Mouse (Mus musculus) megakaryocyte, embryonic 14.5 days (primary cell): ENCODE results near the gene Anxa11. TPM values are rescaled to one million over a fixed set of nuclear protein-coding genes. Genes with fewer than 3 reads are reported as not detected.
A peak's percentile ranks its signal among the peaks of the same experiment; 100 is the strongest.
"Not testable (repeated sequence)": the region's sequence is repeated elsewhere in the genome, so short reads cannot be mapped to it uniquely, and the experiment has no call there.

ENCODE experiments used
- H3K27me3 ChIP-seq: replicated peaks from 2 replicates; pipeline ENCODE3; 2012; ENCODE audit warnings: inconsistent platforms
- H3K36me3 ChIP-seq: replicated peaks from 2 replicates; pipeline ENCODE3; 2012; ENCODE audit warnings: low read length, inconsistent platforms, mixed read lengths
- H3K4me1 ChIP-seq: 2 replicates; pipeline ENCODE4 v1.6.1; 2012; ENCODE audit warnings: inconsistent platforms
- H3K4me3 ChIP-seq: replicated peaks from 2 replicates; pipeline ENCODE3; 2012; ENCODE audit warnings: moderate library complexity, mild to moderate bottlenecking, inconsistent platforms
- H3K9me3 ChIP-seq: 2 replicates; pipeline ENCODE4 v1.6.1; 2012; ENCODE audit warnings: inconsistent platforms
- FLI1 ChIP-seq: IDR thresholded peaks from 2 replicates; pipeline ENCODE4 v1.6.1; 2012; ENCODE audit warnings: low read length, inconsistent platforms, mixed read lengths
- GATA1 ChIP-seq: IDR thresholded peaks from 3 replicates; pipeline ENCODE4 v1.6.1; 2012; ENCODE audit warnings: mixed read lengths, low read length, inconsistent platforms, borderline replicate concordance
- polyA plus RNA-seq: library from polyadenylated mRNA; stranded (reverse); fragments of >175 nt; gene quantifications from 2 replicates; pipeline ENCODE4 v1.2.3, GENCODE M21; 2012; ENCODE audit warnings: low replicate concordance; ENCODE audit not compliant: insufficient read depth

Anxa11 gene
- polyA plus RNA-seq, 1 experiment: 67.6 TPM

DNA sequence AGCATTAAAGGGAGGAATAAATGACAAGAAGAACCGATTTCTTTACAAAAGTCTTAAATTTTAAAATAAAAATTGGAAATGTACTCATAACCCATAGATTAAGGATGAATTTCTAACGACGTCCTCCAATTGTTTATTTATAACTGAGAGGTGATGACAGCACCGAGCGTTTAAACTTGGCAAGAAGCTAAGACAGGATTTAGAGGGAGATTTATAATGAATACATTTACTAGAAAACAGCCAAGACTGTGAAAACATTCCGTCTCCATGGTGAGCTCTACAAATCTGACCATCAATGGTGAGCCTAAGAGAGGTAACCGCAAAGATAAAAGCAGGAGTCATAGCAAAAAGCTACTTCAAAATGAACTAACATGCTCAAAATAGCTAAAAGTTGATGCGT is 3.5 kb upstream of the Anxa11 start:
- peaks cover 4% of the 10 kb centered on the region; the same call in 1 of the 2 replicates for H3K9me3 ChIP-seq
- no peak for TF ChIP-seq FLI1
- TF ChIP-seq GATA1: no peak

DNA sequence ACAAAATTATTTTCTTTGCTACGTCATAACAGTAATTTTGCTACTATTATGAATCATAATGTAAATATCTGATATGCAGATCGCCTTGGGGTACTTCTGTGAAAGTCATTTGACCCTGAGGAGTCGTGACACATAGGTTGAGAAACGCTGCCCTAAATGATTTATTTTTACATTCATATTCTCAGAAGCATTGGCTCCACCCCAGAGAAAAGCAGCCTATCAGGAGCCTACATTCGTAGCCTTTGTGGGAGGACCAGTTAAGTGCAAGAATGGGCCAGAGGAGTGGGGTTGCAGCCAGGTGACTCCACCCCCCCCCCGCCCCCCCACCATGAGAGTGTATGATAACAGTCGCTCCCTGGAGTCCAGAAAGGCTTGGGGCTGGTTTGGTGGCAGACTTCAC is 2.2 kb upstream of the Anxa11 start:
- no peaks in the 10 kb centered on the region; the same call in 1 of the 2 replicates for H3K9me3 ChIP-seq
- no peak overlapping the region for H3K4me3 ChIP-seq
- peaks cover 28% of the 10 kb centered on the region for H3K4me1 ChIP-seq
- peaks cover 5% of the 10 kb centered on the region for H3K36me3 ChIP-seq
- no peak for TF ChIP-seq FLI1
- no peak for TF ChIP-seq GATA1
- peaks cover 7% of the 10 kb centered on the region for H3K27me3 ChIP-seq

More for the DNA sequence above, 3.5 kb upstream of the Anxa11 start:
- peaks cover 16% of the 10 kb centered on the region for H3K4me1 ChIP-seq
- no peaks in the 10 kb centered on the region for H3K36me3 ChIP-seq
- peaks cover 7% of the 10 kb centered on the region for H3K27me3 ChIP-seq
- no peak overlapping the region for H3K4me3 ChIP-seq

DNA sequence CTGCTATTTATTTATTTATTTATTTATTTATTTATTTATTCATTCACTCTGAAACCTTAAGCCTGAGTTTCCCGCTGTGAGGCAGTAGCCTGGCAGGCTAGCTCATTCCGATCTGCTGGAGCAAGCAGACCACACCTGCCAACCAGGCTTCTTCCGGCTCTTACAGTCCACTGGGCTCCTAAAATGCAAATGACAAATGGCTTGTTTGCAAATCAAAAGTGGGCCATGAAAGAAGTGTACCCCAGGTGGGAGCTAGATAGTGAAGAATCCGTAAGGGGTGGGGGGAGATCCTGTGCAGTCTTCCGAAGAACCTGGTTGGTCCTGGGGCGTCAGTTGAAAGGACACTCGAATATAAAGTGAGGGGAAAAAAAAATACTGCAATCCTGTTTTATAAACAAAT is 995 bp upstream of the Anxa11 start:
- H3K4me3 ChIP-seq: no peak overlapping the region
- peaks cover 4% of the 10 kb centered on the region for H3K27me3 ChIP-seq
- H3K36me3 ChIP-seq: peaks cover 17% of the 10 kb centered on the region
- peaks cover 39% of the 10 kb centered on the region for H3K4me1 ChIP-seq
- H3K9me3 ChIP-seq: no peaks in the 10 kb centered on the region; the same call in 1 of the 2 replicates
- no peak for TF ChIP-seq FLI1
- TF ChIP-seq GATA1: no peak

DNA sequence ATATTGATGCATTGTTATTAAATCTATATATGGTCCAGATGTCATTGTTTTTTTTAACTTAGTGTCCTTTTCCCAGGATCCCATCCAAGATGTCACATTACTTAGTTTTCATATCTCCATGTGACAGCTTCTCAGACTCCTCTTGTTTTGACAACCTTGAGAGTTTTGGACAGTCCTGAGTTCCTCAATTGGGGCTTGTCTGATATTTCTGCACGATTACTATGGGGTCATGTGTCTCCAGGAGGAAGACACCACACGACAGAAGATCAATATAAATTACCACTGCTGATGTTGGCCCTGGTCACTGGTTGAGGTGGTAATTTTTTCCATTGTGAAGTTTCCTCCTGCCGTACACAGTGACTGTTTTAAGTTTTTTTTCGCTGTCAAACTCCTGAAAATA is 377 bp upstream of the Anxa11 start:
- Histone ChIP-seq H3K36me3 (peaks cover 19% of the 10 kb centered on the region), H3K4me3 (peak overlapping the region; percentile 98), H3K4me1 (peaks cover 45% of the 10 kb centered on the region), H3K9me3 (no peaks in the 10 kb centered on the region; the same call in 1 of the 2 replicates), H3K27me3 (peaks cover 2% of the 10 kb centered on the region)
- TF ChIP-seq GATA1: no peak
- TF ChIP-seq FLI1: no peak

DNA sequence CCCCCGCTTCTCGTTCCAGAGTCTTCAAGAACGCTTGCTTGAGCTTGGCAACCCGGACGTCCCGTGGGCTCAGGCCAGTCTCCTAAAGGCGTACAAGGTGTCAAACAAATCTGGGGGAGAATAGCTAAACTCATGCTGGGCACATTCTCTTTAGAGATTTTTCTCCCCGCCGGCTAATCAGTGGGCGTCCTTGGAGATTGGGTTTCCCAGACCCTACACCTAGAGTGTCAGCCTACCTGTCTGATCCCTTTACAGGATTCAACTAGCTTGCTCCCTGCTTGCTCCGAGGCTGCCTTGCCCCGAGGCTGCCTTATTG is 690 bp downstream of the Anxa11 start:
- H3K9me3 ChIP-seq: no peaks in the 10 kb centered on the region; the same call in 1 of the 2 replicates
- peaks cover 24% of the 10 kb centered on the region for H3K36me3 ChIP-seq
- TF ChIP-seq GATA1 (no peak), FLI1 (no peak)
- H3K4me3 ChIP-seq: peak overlapping the region; percentile 98
- H3K4me1 ChIP-seq: peaks cover 56% of the 10 kb centered on the region
- H3K27me3 ChIP-seq: peaks cover 2% of the 10 kb centered on the region

DNA sequence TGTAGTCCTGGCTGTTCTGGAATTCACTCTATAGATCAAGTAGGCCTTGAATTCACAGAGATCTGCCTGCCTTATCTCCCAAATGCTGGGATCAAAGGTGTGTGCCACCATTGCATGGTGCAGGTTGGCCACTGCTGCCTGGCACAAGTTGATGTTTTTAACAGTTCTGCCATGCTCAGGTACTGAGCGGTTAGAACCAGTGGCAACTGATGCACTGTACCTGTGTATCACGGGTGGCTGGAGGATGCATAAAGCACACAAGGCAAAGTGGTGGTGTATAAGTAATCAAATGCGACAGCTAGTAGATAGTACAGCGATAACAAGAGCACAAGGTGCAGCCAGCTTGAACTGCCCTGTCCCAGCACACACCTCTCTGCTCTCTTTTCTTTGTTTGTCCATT is 2.4 kb downstream of the Anxa11 start:
- Histone ChIP-seq H3K4me3 (no peak overlapping the region), H3K27me3 (no peaks in the 10 kb centered on the region), H3K36me3 (peaks cover 37% of the 10 kb centered on the region), H3K9me3 (no peaks in the 10 kb centered on the region; the same call in 1 of the 2 replicates), H3K4me1 (peaks cover 69% of the 10 kb centered on the region)
- TF ChIP-seq FLI1 (no peak), GATA1 (no peak)

DNA sequence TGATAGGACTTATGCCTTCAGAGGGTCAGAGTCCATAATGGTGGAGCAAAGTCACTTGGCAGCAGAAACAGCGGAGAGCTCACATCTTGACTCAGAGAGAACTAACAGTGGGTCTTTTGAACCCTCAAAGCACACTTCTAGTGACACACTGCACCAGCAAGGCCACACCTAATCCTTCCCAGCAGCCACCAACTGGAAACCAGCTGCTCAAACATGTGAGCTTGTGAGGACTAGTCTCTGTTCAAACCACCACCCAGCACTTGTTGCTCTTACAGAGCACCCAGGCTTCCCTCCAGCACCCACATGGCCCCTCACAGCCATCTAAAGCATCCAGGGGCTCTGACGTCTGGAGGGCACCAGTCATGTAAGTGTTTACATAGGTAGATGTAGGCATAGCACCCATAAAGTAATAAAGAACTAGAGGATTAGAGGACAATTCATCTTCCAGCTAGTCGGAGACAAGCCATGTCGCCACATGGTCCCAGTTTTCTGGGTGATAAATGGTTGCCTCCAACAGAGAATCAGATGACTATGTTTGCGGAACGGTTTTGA is 4.0 kb downstream of the Anxa11 start:
- H3K4me1 ChIP-seq: peaks cover 83% of the 10 kb centered on the region
- no peaks in the 10 kb centered on the region; the same call in 1 of the 2 replicates for H3K9me3 ChIP-seq
- peaks cover 39% of the 10 kb centered on the region for H3K36me3 ChIP-seq
- TF ChIP-seq GATA1 (no peak), FLI1 (no peak)
- H3K27me3 ChIP-seq: no peaks in the 10 kb centered on the region
- no peak overlapping the region for H3K4me3 ChIP-seq

DNA sequence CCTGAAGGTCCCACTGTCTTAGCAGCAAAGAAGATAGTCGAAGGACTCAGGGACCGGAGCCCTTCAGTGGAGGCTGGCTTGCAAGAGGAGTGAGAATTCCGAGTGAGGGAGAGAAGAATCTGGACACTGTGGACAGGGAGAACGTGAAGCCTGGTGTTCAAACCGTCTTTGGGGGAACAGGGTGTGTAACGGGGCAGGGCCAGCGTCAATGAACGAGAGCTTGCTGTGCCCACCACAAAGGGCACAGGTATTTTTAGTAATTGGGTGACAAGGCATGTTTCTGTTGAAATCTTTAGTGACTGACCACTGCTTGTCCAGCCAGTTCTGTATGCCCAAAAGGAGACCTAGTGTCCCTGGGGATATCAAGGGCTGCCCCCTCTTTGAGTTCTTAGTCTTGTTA is 4.6 kb downstream of the Anxa11 start:
- Histone ChIP-seq H3K36me3 (peaks cover 39% of the 10 kb centered on the region), H3K4me3 (no peak overlapping the region), H3K27me3 (no peaks in the 10 kb centered on the region), H3K4me1 (peaks cover 86% of the 10 kb centered on the region), H3K9me3 (no peaks in the 10 kb centered on the region; the same call in 1 of the 2 replicates)
- TF ChIP-seq FLI1 (no peak), GATA1 (no peak)

DNA sequence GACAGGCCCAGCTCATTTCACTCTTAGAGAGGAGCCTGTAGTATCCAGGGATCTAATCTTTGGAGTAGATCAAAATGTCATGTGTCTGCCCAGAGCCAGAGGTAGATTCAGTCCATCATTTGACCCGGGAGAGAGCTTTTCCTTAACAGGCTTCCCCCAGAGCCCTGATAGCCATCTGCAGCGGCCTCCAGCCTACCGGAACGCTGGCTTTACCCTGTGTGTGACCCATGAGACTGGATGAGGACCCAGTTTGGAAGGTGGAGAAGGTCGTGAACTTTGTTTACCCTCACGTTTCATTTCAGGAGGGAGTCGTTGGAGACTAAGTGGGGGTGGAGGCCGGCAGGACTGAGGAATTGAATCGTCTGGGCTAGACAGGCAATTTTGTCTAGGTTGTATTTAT is 5.7 kb downstream of the Anxa11 start:
- no peak overlapping the region for H3K4me3 ChIP-seq
- H3K9me3 ChIP-seq: no peaks in the 10 kb centered on the region; the same call in 1 of the 2 replicates
- H3K4me1 ChIP-seq: peaks cover 92% of the 10 kb centered on the region
- peaks cover 39% of the 10 kb centered on the region for H3K36me3 ChIP-seq
- no peak for TF ChIP-seq FLI1
- TF ChIP-seq GATA1: no peak
- no peaks in the 10 kb centered on the region for H3K27me3 ChIP-seq

DNA sequence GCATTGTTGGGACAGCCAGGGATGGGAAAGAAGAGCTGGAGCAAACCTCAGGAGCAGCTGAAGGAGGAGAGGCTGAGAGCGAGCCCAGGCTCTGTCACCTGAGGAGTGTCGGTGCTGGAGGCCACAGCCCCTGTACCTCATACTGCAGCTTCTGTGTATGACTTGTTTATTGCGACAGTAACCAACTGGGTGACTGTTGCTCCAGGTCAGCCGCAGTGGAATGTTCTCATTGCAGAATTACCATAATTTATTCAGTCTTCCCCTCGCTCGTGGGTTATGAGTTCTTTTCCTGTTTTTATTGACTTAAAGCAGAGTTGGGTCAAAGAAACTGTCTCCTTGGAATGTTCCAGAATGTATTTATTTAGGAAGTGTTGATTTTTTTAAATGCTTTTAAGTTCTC is 6.3 kb downstream of the Anxa11 start:
- peak overlapping the region; percentile 50 for H3K4me3 ChIP-seq
- H3K27me3 ChIP-seq: no peaks in the 10 kb centered on the region
- no peak for TF ChIP-seq GATA1
- TF ChIP-seq FLI1: no peak
- H3K9me3 ChIP-seq: no peaks in the 10 kb centered on the region; the same call in 1 of the 2 replicates
- H3K36me3 ChIP-seq: peaks cover 42% of the 10 kb centered on the region
- peaks cover 92% of the 10 kb centered on the region for H3K4me1 ChIP-seq

DNA sequence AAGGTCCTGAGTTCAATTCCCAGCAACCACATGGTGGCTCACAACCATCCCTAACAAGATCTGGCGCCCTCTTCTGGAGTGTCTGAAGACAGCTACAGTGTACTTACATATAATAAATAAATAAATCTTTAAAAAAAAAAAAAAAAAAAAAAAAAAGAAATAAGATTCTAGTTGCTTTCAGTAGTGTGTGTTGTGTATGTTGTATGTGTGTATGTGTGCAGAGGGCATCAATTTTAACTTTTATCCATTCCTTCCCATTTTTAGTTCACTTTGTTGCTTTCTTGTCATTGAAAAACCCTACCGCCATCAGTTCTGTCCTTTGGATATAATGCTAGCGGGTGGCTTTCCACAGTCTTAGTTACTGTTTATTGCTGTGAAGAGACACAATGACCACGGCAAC is 6.8 kb downstream of the Anxa11 start:
- Histone ChIP-seq H3K4me1 (peaks cover 94% of the 10 kb centered on the region), H3K36me3 (peaks cover 47% of the 10 kb centered on the region)
- not testable (repeated sequence) for H3K4me3 ChIP-seq, H3K27me3 ChIP-seq, H3K9me3 ChIP-seq
